Comparison of ENCODE assay signal across 24 mouse cellular contexts in the genomic region with DNA sequence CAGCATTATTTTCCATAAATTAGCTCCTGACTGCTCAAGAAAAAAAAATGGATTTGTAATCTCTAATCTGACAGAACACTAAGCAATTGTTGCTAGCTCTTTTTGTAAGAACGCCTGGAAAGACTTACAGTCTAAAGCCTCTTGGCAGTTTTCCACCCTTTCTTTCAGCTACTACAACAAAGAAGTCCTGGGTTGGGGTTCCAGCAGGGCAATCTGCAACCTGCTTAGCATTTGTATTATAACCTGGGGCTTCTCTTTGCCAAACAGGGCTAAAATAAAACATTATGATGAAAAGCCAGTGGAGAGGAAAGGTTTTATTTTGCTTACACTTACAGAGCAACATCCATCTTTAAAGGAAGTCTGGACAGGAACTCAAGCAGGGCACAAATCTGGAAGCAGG. TPM values are rescaled to one million over a fixed set of nuclear protein-coding genes. Genes with fewer than 3 reads are reported as not detected.
DNase-seq lines count a peak whose midpoint lies in the region; ATAC-seq and TF ChIP-seq lines count a peak whose summit lies in the region.
"Had no signal": no experiment of that assay in that cellular context is flagged by ENCODE, and none has a peak within 500 bp of the region (broad histone marks: within the 10 kb centered on the region; RNA-seq: fewer than 3 reads in every experiment).

No protein-coding gene starts in this region.

- no peaks in the 10 kb centered on the region for H3K4me1 ChIP-seq in hindbrain, embryonic 14.5 days (replicated peaks; ENCODE audit: control insufficient read depth, insufficient read depth, low read length)
- no peaks in the 10 kb centered on the region; the same call in 1 of the 2 replicates for H3K4me1 ChIP-seq in hindbrain, embryonic 13.5 days (replicated peaks)
- no peaks in the 10 kb centered on the region for H3K4me1 ChIP-seq in midbrain, embryonic 14.5 days (ENCODE audit: control insufficient read depth, insufficient read depth, low read length)
- H3K4me1 ChIP-seq in midbrain, embryonic 11.5 days (ENCODE audit: control insufficient read depth, insufficient read depth, low read length), result no peaks in the 10 kb centered on the region
- H3K4me1 ChIP-seq: embryonic facial prominence, embryonic 15.5 days; heart, embryonic 13.5 days; limb, embryonic 13.5 days had no signal

- TF ChIP-seq CTCF in brain, embryonic 14.5 days (IDR thresholded peaks at IDR 0.05; ENCODE audit: borderline replicate concordance, extremely low read depth, insufficient read depth, insufficient read length), result no peak

- WGBS in hindbrain, embryonic 14.5 days, result 13% methylated on average over 1 of the region's 1 CpGs
- 9% methylated on average over 1 of the region's 1 CpGs for WGBS in hindbrain, embryonic 13.5 days
- 4% methylated on average over 1 of the region's 1 CpGs for WGBS in midbrain, embryonic 14.5 days
- WGBS in midbrain, embryonic 11.5 days, result 6% methylated on average over 1 of the region's 1 CpGs

- H3K4me3 ChIP-seq in hindbrain, embryonic 14.5 days (replicated peaks; ENCODE audit: low read length), result no peak overlapping the region
- H3K4me3 ChIP-seq in hindbrain, embryonic 13.5 days, result no peak overlapping the region
- H3K4me3 ChIP-seq in midbrain, embryonic 14.5 days (replicated peaks; ENCODE audit: low read depth, low read length), result no peak overlapping the region
- no peak overlapping the region for H3K4me3 ChIP-seq in midbrain, embryonic 11.5 days (ENCODE audit: low read depth, low read length)
- H3K4me3 ChIP-seq: embryonic facial prominence, embryonic 15.5 days; heart, embryonic 13.5 days; limb, embryonic 13.5 days; myocyte had no signal

- no peak for TF ChIP-seq POLR2A in brain, embryonic 14.5 days (IDR thresholded peaks at IDR 0.05; ENCODE audit: borderline replicate concordance, extremely low read depth, insufficient read depth, insufficient read length, poor library complexity, severe bottlenecking)

- ATAC-seq in hindbrain, embryonic 14.5 days (ENCODE audit: low FRiP score), result no peak
- ATAC-seq in hindbrain, embryonic 13.5 days (ENCODE audit: low FRiP score), result no peak
- no peak for ATAC-seq in midbrain, embryonic 14.5 days (ENCODE audit: low FRiP score, low TSS enrichment)
- no peak for ATAC-seq in midbrain, embryonic 11.5 days (ENCODE audit: low FRiP score)
- no peak for ATAC-seq in monocyte, adult 5-6 weeks (replicated peaks; ENCODE audit: insufficient number of reproducible peaks, low FRiP score, low TSS enrichment, poor library complexity, severe bottlenecking)
- ATAC-seq: hindbrain, embryonic 16.5 days; lung, postnatal 0 days had no signal

- H3K9me3 ChIP-seq in hindbrain, embryonic 14.5 days (ENCODE audit: control insufficient read depth, low read length), result no peaks in the 10 kb centered on the region
- H3K9me3 ChIP-seq in hindbrain, embryonic 13.5 days, result no peaks in the 10 kb centered on the region
- H3K9me3 ChIP-seq in midbrain, embryonic 14.5 days (ENCODE audit: control insufficient read depth, low read length), result no peaks in the 10 kb centered on the region
- H3K9me3 ChIP-seq in midbrain, embryonic 11.5 days (ENCODE audit: control insufficient read depth, low read length), result no peaks in the 10 kb centered on the region
- H3K9me3 ChIP-seq: embryonic facial prominence, embryonic 15.5 days; heart, embryonic 13.5 days; limb, embryonic 13.5 days had no signal

- H3K36me3 ChIP-seq in hindbrain, embryonic 14.5 days (replicated peaks; ENCODE audit: control insufficient read depth, insufficient read depth), result no peaks in the 10 kb centered on the region
- no peaks in the 10 kb centered on the region for H3K36me3 ChIP-seq in hindbrain, embryonic 13.5 days
- H3K36me3 ChIP-seq in midbrain, embryonic 14.5 days (ENCODE audit: control insufficient read depth, insufficient read depth, low read length), result no peaks in the 10 kb centered on the region
- H3K36me3 ChIP-seq in midbrain, embryonic 11.5 days (ENCODE audit: control insufficient read depth, insufficient read depth, low read length), result no peaks in the 10 kb centered on the region
- H3K36me3 ChIP-seq: embryonic facial prominence, embryonic 15.5 days; heart, embryonic 13.5 days; limb, embryonic 13.5 days had no signal

- no peak overlapping the region for H3K4me2 ChIP-seq in hindbrain, embryonic 14.5 days (replicated peaks)
- H3K4me2 ChIP-seq in hindbrain, embryonic 13.5 days, result no peak overlapping the region
- H3K4me2 ChIP-seq in midbrain, embryonic 14.5 days (ENCODE audit: low read length), result no peak overlapping the region
- no peak overlapping the region for H3K4me2 ChIP-seq in midbrain, embryonic 11.5 days
- H3K4me2 ChIP-seq: embryonic facial prominence, embryonic 15.5 days; heart, embryonic 13.5 days; limb, embryonic 13.5 days had no signal

- H3K27ac ChIP-seq in hindbrain, embryonic 14.5 days, result no peak overlapping the region; the same call in 1 of the 2 replicates
- no peak overlapping the region for H3K27ac ChIP-seq in hindbrain, embryonic 13.5 days
- peak overlapping the region; percentile 2; the same call in 1 of the 2 replicates for H3K27ac ChIP-seq in midbrain, embryonic 14.5 days (replicated peaks; ENCODE audit: low read depth, low read length)
- H3K27ac ChIP-seq in midbrain, embryonic 11.5 days (ENCODE audit: low read depth, low read length), result no peak overlapping the region
- H3K27ac ChIP-seq: embryonic facial prominence, embryonic 15.5 days; heart, embryonic 13.5 days; limb, embryonic 13.5 days; liver, embryonic 14.5 days had no signal

- no peak overlapping the region for H3K9ac ChIP-seq in hindbrain, embryonic 14.5 days
- no peak overlapping the region for H3K9ac ChIP-seq in hindbrain, embryonic 13.5 days
- no peak overlapping the region for H3K9ac ChIP-seq in midbrain, embryonic 14.5 days (replicated peaks; ENCODE audit: low read length)
- H3K9ac ChIP-seq in midbrain, embryonic 11.5 days (ENCODE audit: low read length), result no peak overlapping the region
- H3K9ac ChIP-seq: embryonic facial prominence, embryonic 15.5 days; heart, embryonic 13.5 days; limb, embryonic 13.5 days; liver, embryonic 14.5 days had no signal

- H3K27me3 ChIP-seq in hindbrain, embryonic 14.5 days (ENCODE audit: control insufficient read depth, insufficient read depth, low read length), result no peaks in the 10 kb centered on the region
- H3K27me3 ChIP-seq in hindbrain, embryonic 13.5 days, result no peaks in the 10 kb centered on the region
- no peaks in the 10 kb centered on the region for H3K27me3 ChIP-seq in midbrain, embryonic 14.5 days (ENCODE audit: control insufficient read depth, insufficient read depth, low read length)
- no peaks in the 10 kb centered on the region for H3K27me3 ChIP-seq in midbrain, embryonic 11.5 days (ENCODE audit: control insufficient read depth, insufficient read depth, low read length)
- H3K27me3 ChIP-seq: embryonic facial prominence, embryonic 15.5 days; heart, embryonic 13.5 days; limb, embryonic 13.5 days had no signal

- DNase-seq in hindbrain, embryonic 14.5 days (ENCODE audit: low spot score), result peak; percentile 38
- DNase-seq in midbrain, embryonic 14.5 days, result peak; percentile 74
- no peak for DNase-seq in midbrain, embryonic 11.5 days (ENCODE audit: low spot score, missing footprints)
- peak; percentile 92 for DNase-seq in brain, embryonic 14.5 days (ENCODE audit: low read depth)
- DNase-seq in retina, postnatal 7 days (ENCODE audit: low read depth, low spot score), result peak; percentile 0
- DNase-seq in adipocyte (ENCODE audit: low spot score), result no peak
- DNase-seq: cerebellum, adult 9-11 months; kidney, adult 11 months; right cerebral cortex, postnatal 25 days; thymus, adult 18-20 months had no signal

RNA-seq across cellular contexts. Expression of gene Tmc1, which starts 24.1 kb away (rescaled TPM):
- 0.08 and 0.11 TPM in 2 replicates for polyA plus RNA-seq in hindbrain, embryonic 14.5 days (2014; fragmentation: Nextera tagmentation; extraction: Ambion mirVana)
- 0.06 and 0.08 TPM in 2 replicates for polyA plus RNA-seq in hindbrain, embryonic 13.5 days (2015; fragmentation: Nextera tagmentation; extraction: Ambion mirVana)
- polyA plus RNA-seq in midbrain, embryonic 14.5 days (2014; fragmentation: Nextera tagmentation; extraction: Ambion mirVana), result 0.08 and 0.17 TPM in 2 replicates
- polyA plus RNA-seq in midbrain, embryonic 11.5 days (2014; fragmentation: Nextera tagmentation; extraction: Ambion mirVana), result 0.14 and 0.19 TPM in 2 replicates
- polyA plus RNA-seq in brain, embryonic 14.5 days (2012; rRNA removed), result 0.08 and 0.10 TPM in 2 replicates
- 0.10 TPM in 1 of 3 replicates, not detected in the others for total RNA-seq in monocyte, adult 5-6 weeks (2017)
- total RNA-seq: gastrocnemius, adult 18-20 months; gastrocnemius, postnatal 4 days; heart, postnatal 25 days; layer of hippocampus, postnatal 10 days had no signal
- polyA plus RNA-seq: lung, postnatal 0 days; myocyte; stomach, embryonic 14.5 days had no signal

Comparison
In these comparisons a context has a peak if more than half of its experiments do, and no peak if none do; other contexts are left out.
1. DNase-seq: peak in hindbrain, embryonic 14.5 days (single experiment), midbrain, embryonic 14.5 days (single experiment), brain, embryonic 14.5 days (single experiment) and retina, postnatal 7 days (single experiment); none in midbrain, embryonic 11.5 days (single experiment) and adipocyte (single experiment).